Mouse (Mus musculus) megakaryocyte progenitor cell, adult 5-6 weeks (primary cell): ENCODE results near the gene Cntn4. TPM values are rescaled to one million over a fixed set of nuclear protein-coding genes. Genes with fewer than 3 reads are reported as not detected.

Experiments
- ATAC-seq: replicated peaks from 2 replicates; pipeline ENCODE4 v1.8.0; 2016; ENCODE audit warnings: mild to moderate bottlenecking, moderate TSS enrichment, inconsistent platforms; ENCODE audit not compliant: poor library complexity
- total RNA-seq, 2 experiments: library from RNA; stranded (forward) in 1 of 2; stranded (reverse) in 1 of 2; fragments of 157-497, 149-512 nt in 1 of 2; fragments of 200-1000 nt in 1 of 2; gene quantifications; 2 replicates each; pipeline versions ENCODE4 v1.2.3 to v1.2.4; 2015 to 2017

Cntn4 gene
- total RNA-seq, 2 experiments from 2014 or later, result not detected

- ATAC-seq, result no peak
These were observed 400.7 kb downstream of the Cntn4 start for GRCm38 (mm10) chr6:106078071-106078603.

- ATAC-seq, result no peak
These were observed 401.2 kb downstream of the Cntn4 start for GRCm38 (mm10) chr6:106078629-106079028.

GRCm38 (mm10) chr6:106097856-106098255 lies 420.4 kb downstream of the Cntn4 start:
- ATAC-seq, result no peak

GRCm38 (mm10) chr6:106118523-106119081 lies 441.1 kb downstream of the Cntn4 start:
- ATAC-seq, result no peak

- no peak for ATAC-seq
These were observed 476.1 kb downstream of the Cntn4 start for GRCm38 (mm10) chr6:106153530-106153929.

GRCm38 (mm10) chr6:106155362-106155761 lies 477.9 kb downstream of the Cntn4 start:
- ATAC-seq, result no peak

- no peak for ATAC-seq
These were observed 500.1 kb downstream of the Cntn4 start for GRCm38 (mm10) chr6:106177546-106177945.

- ATAC-seq, result no peak
These were observed 504.1 kb downstream of the Cntn4 start for GRCm38 (mm10) chr6:106181596-106181995.

- ATAC-seq, result no peak
These were observed 523.5 kb downstream of the Cntn4 start for GRCm38 (mm10) chr6:106200974-106201373.

- no peak for ATAC-seq
These were observed 529.9 kb downstream of the Cntn4 start for GRCm38 (mm10) chr6:106207401-106207800.

GRCm38 (mm10) chr6:106213071-106213470 lies 535.6 kb downstream of the Cntn4 start:
- ATAC-seq, result no peak

GRCm38 (mm10) chr6:106237046-106237948 lies 559.8 kb downstream of the Cntn4 start:
- ATAC-seq, result no peak

- ATAC-seq, result no peak
These were observed 564.1 kb downstream of the Cntn4 start for GRCm38 (mm10) chr6:106241553-106241952.

- ATAC-seq, result no peak
These were observed 585.9 kb downstream of the Cntn4 start for GRCm38 (mm10) chr6:106263396-106263795.

GRCm38 (mm10) chr6:106265487-106265886 lies 588.0 kb downstream of the Cntn4 start:
- no peak for ATAC-seq

GRCm38 (mm10) chr6:106266304-106266703 lies 588.8 kb downstream of the Cntn4 start:
- no peak for ATAC-seq

GRCm38 (mm10) chr6:106268723-106269122 lies 591.3 kb downstream of the Cntn4 start:
- no peak for ATAC-seq

- ATAC-seq, result no peak
These were observed 599.7 kb downstream of the Cntn4 start for GRCm38 (mm10) chr6:106277139-106277538.

GRCm38 (mm10) chr6:106281621-106282020 lies 604.2 kb downstream of the Cntn4 start:
- ATAC-seq, result no peak

GRCm38 (mm10) chr6:106283815-106284214 lies 606.4 kb downstream of the Cntn4 start:
- no peak for ATAC-seq

- ATAC-seq, result no peak
These were observed 622.0 kb downstream of the Cntn4 start for GRCm38 (mm10) chr6:106299451-106299850.

- no peak for ATAC-seq
These were observed 622.7 kb downstream of the Cntn4 start for GRCm38 (mm10) chr6:106300179-106300578.
